Mouse (Mus musculus) cerebellum, adult (tissue): ENCODE data around the gene Siva1.

ENCODE experiments used
- ATAC-seq: cut with Nextera tagmentation; 2 replicates; pipeline ENCODE4 v1.9.2; 2017; ENCODE audit warnings: mild to moderate bottlenecking, moderate library complexity, mixed read lengths; ENCODE audit not compliant: insufficient number of reproducible peaks, low FRiP score, low TSS enrichment

The Siva1 gene

DNA sequence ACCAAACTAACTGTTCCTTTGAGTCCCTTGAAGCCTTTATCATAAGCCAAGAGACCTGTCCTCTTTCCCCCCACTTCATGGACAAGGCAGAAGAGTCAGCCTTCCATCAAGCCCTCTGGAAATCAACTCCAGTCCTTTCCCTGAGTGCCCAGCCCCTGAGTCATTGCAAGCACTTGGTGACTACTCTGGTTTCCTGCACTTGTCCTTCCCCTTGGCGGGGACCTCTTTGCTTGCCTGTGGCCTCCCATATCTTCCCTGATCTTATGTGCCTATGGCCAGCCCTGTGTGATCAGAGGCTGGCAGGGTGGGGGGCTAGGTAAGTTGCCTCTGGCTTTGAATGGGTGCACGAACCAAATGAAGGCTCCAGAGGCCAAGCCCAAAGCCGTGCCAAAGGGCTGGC lies 22.6 kb upstream of the Siva1 start:
- ATAC-seq = no peak

DNA sequence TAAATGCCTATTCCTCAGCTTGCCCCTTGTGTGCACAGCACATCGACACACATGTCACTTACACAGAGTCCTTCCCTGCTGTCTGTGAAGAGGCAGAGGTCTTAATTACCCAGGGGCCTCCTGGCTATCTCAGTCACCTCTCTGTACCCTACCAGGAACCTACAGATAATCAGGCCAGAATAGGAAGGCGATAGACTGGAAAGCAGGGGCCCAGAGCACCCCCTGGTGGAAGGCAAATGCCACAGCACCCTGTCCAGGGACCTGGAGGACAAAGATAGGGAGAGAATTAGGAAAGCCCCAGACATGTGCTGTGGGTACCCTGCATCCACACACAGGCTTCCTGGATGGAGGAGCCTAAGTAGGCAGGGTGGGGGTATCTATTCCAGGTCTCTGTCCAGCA lies 20.7 kb upstream of the Siva1 start:
- 0 out of 2 replicates have a peak, but pooled peaks have one; percentile 9 for ATAC-seq

DNA sequence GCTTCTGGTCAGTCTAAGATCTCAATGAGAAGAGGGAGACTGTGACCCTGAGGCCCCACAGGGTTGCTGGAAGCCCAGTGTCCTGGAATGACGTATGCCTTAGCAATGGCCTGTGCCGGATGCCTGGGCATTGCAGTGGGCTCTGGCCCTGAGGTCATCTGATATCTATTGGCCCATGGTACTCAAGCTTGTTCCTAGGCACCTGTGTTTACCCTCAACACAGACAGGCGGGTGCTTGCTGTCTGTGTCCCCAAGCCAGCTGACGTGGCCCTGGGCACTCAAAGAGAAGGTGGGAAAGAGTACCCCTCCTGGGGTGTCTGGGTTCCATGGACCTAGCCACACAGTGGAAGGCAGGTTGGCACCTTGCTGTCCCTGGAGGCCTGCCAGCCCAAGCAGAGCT lies 18.8 kb upstream of the Siva1 start:
- no peak for ATAC-seq

DNA sequence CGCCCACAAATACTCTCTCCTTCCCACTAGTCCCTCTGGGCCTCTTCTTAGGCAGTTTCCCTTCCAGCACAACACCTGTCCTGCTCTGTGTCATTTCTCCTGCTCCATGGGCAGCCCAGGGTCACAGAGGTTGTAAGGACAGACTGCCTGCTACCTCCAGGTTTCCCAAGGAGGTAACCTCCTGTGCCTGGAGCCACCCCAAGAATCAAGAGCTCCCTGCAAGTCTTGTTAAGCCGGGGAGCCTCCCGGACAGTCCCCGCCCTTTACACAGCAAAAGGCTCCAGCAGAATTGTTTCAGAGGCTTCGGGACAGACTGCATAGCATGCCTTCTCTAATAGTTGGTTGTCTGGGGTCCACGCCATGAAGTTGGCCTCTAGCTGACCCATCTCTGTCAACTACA lies 18.0 kb upstream of the Siva1 start:
- no peak for ATAC-seq

DNA sequence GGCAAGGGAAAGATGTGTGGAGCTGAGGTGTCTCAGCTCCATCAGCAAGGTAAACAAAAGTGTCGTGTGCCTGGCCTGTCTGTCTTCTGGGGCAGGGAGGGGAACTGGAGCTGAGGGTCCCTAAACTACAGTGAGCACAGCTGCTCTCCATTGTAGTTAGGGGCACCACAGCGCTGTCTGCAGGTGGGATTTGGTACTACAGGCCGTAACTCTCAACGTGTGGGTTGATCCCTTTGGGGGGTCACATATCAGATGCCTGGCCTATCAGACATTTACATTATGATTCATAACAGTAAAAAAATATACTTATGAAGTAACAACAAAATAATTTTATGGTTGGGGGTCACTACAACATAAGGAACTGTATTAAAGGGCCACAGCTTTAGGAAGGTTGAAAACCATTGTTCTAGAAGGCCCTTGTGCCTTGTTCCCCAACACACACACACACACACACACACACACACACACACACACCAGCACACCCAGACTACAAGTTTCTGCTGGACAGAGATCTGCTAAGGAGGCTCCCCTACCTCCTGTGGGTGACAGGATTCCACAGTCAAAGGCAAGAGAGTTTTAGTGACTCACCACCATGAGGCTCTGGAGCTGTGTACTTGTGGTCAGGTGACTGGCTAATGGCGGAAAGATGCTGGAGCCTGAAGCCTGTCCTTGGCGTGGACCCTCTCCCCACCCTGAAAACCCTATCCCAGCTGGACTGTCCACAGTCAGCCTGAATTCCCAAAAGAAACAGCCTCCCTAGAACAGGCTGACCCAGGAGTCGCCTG lies 17.2 kb upstream of the Siva1 start:
- no peak for ATAC-seq

DNA sequence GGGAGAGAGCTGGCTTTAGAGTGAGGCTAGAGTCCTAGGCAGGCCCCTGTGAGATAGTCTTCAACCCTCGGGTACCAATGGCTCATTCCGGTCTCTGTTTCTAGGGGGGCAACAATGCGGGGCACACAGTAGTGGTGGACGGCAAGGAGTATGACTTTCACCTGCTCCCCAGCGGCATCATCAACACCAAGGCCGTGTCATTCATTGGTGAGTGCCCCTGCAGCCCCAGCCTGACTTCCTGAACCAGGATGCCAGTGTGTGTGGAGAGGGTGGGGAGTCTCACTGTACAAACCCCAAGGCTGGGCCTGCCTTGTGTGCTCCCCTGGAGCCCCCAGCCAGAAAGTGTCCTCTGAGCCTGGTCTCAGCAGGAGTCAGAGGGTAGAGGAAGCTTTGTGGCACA lies 16.3 kb upstream of the Siva1 start:
- no peak for ATAC-seq

DNA sequence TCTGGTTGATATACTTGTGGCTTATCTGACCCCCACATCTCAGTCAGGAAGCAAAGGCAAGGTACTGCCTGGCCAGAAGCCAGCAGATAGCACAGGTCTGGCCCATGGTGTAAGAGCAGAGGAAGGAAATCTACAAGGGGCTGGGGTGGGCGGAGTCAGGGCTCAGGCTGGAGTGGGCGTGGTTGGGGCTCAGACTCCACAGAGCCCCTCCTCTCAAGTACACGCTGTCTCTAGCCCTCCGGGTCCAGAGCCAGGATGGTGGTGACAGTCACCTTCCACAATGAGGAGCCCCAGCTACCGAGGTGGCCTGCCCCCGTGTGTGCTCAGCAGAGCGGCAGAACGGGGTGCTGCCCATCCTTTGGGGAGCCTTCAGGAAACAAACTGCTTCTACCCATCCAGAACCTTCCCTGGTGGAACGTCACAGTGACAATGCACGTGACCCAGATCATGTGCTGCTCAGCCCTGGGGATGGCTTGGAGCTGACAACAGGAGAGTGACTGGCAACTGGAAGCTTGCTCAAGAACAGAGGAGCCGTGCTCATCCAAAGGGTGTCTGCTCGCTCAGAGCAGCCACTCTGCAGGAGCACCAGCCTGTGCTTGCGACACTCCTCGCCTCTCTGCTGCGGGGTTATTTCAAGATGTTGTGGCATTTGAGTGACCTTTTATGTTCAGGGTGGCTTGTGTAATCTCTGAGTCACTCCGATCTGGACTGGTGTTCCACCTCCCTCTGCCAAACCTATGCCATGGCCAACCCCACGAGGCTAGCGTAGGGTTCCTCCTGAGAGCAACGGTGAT lies 15.4 kb upstream of the Siva1 start:
- ATAC-seq = peak; percentile 21; the same call in 1 of the 2 replicates

DNA sequence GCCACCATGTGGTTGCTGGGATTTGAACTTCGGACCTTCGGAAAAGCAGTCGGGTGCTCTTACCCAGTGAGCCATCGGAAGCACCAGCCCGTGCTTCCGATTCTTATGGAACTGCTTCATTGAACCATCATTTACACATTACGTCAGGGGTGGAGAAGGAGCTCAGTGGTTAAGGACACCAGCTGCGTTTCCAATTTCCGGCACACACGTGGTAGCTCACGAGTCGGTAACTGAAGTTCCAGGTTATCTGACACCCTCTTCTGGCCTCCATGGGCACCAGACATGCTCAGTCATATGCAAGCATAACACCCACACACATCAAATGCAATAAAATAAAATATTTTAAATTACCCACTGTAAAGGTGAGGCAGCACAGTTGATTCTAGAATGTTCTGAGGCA lies 14.4 kb upstream of the Siva1 start:
- ATAC-seq = no peak

DNA sequence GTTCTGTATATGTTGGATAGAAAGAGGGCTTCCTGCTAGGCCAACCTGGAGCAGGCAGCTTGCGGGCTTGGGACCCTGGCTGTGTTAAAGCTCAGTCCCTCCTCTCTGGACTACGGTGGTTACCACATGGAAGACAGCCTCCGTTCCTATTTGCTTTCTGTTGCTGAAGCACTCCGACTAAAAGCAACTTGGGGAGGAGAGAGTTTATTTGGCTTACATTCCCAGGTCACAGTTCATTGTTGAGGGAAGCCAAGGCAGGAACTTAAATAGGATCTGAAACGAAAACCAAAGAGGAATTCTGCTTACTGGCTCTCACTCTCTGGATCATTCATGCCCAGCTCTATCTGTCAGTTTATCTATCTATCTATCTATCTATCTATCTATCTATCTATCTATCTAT lies 13.7 kb upstream of the Siva1 start:
- no peak for ATAC-seq

DNA sequence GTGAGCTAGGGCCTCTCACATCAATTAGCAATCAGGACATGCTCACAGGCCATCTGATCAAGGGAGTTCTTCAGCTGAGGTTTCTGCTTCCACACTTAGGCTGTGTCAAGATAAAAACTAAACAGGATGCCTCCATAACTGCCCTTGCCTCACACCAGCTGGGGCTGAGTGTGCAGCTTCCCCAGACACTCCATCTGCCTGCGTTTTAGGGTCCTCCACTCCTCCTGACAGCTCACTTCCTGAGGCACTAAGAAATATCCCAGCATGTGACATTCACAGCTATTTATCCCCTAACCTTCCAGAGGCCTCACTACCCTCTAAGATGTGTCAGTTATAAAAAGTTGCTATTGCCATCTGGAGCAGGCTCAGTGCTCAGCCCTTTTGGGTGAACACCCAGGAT lies 13.0 kb upstream of the Siva1 start:
- no peak for ATAC-seq

DNA sequence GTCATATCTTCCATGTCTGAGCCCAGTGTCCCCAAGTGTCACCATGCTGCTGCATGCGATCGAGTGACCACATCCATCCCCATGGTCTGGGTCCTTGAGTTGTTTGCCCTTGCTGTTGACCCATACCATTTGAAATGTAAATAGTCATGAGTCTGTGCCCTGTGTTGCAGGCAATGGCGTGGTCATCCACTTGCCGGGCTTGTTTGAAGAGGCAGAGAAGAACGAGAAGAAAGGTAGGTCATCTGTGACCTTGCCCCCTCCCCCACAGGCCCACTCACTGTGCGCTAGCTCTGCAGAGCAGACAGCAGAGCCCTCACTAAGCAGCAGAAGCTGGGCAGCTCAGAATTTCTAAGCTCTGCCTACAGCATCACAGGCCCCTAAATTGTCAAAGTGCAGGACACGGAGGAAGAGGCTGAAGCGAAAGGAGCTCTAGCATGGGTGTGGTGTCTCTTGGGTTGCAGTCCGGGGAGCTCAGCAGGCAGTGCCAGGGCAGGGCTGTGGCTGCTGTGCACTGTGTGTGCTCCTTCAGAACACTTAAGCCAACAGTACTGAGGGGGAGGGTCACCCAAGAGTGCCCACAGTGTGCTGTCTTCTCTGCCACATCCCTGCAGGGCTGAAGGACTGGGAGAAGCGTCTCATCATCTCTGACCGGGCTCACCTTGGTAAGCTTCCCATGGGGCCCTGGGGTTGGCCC lies 12.2 kb upstream of the Siva1 start:
- no peak for ATAC-seq

DNA sequence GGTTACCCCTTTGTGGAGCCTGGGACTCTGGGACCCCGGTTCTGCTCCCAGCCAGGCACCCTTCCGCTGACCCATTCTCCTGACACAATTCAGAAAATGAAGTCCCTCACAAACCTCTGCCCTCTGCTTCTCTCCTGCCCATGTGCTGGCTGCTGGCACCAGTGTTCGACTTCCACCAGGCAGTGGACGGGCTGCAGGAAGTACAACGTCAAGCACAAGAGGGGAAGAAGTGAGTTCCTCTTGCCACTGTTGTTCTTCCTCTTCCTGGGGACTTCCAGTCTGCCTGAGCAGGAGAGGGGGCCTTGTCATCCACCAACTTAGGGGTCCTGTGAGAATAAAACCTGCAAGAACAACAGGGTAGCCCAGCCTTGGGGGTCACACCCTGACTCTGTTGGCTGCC lies 11.6 kb upstream of the Siva1 start:
- no peak for ATAC-seq

DNA sequence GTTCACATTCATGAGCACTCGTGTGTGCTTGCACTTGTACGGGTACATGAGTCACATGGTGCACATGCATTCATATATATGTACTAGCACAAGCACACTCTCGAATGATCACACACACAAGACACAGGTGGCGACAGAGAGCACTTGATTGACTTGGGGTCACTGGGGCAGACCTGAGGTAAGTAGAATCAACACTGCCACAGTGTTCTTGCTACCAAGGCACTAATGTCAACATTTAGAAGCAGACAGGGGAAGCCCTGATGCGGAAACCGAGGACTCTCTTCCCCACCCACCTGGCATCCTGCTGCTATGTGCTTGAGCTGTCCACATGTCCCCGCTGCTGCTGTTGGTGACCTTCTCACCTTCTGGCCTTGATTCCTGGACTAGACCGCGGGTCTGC lies 10.8 kb upstream of the Siva1 start:
- no peak for ATAC-seq

DNA sequence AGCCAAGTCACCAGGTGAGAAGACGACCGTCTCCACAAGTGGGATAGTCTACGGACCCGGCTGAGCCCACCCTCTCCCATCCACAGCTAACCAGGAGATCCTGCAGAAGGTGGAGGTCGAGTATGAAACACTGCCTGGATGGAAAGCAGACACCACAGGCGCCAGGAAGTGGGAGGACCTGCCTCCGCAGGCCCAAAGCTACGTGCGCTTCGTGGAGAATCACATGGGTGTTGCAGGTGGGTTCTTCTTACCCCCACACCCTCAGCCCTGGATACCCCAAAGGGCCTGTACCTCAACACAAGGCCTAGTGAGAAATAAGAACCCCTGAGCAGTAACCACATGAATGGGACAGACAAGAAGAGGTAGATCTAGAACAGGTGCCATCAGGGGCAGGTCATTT lies 5.0 kb upstream of the Siva1 start:
- no peak for ATAC-seq

DNA sequence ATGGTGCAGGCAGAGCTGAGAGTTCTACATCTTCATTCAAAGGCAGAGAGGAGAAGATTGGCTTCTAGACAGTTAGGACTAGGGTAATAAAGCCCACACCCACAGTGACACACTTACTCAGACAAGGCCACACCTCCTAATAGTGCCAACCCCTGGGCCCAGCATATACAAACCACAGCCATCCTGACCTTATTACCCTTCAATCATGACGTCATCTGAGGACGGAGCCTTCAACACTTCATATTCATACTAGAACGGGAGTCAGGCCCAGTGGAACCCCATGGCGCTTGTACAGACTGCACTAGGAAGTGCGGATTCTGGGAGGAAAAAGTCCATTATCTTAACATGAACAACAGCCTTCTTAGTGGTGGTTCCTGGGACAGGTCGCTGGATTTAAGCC lies 1.4 kb upstream of the Siva1 start:
- no peak for ATAC-seq

DNA sequence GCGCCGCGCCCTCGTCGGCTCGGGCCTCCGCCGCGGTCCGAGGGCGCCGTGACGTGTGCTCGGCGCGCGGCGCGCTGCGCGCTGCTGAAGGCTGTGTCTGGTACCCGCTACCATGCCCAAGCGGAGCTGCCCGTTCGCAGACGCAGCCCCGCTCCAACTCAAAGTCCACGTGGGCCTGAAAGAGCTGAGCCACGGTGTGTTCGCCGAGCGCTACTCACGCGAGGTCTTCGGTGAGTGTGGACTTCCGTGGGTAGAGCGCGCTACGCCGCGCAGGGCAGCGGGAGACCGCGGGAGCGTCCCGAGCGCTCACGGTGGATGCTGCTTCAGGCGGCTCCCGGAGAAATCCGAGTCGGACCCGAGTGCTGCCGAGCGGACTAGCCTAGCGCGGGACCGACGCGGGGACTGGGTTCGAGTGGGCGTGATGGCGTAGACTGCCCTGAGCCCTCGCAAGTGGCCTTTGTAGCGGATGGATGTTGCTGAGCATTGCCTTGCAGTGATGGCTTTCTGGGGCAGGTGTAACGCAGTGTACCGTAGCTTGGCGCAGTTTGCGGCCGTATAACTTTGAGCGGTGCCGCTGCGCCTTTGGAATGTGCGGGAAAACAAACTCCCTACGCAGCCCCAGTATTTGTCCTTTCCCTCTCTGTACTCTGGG lies 502 bp downstream of the Siva1 start:
- ATAC-seq = no peak; the same call in none of the 2 replicates

DNA sequence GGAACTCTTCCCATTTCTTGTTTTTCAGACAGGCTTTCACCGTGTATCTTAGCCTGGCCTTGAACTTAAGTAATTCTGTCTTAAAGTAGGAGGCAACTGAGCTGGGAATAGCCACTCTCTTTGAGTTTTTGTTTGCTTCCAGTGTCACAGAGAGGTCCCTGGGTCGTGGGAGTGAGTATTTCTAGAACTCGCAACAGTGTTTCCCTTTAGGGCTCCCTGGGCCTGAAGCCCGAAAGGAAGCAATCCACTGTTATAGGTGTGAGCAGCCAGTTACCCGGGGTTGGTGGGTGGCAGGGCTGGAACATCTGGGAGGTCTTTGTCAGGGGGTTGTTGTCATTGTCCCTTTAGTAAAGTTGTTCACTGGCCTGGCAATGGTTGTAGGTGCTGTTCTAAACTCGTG lies 1.7 kb downstream of the Siva1 start:
- no peak for ATAC-seq

DNA sequence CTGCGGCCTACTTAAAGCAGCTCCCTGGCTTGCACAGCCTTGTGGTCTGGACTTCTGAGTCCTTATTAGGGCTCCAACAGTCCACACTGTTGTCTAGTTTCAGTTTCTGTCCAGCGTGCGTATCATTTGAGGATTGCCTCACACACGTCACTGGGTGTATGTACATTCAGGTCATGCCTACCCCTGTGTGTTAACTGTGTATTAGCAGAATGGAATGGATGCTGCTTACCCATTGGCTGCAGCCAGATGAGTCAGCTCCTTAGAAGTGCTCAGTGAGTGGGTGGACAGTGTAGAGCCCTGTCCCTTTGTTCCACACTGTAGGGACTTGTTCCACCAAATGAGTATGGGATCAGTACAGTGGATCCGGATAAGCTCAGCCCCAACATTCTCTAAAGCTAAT lies 3.6 kb downstream of the Siva1 start:
- ATAC-seq = no peak

DNA sequence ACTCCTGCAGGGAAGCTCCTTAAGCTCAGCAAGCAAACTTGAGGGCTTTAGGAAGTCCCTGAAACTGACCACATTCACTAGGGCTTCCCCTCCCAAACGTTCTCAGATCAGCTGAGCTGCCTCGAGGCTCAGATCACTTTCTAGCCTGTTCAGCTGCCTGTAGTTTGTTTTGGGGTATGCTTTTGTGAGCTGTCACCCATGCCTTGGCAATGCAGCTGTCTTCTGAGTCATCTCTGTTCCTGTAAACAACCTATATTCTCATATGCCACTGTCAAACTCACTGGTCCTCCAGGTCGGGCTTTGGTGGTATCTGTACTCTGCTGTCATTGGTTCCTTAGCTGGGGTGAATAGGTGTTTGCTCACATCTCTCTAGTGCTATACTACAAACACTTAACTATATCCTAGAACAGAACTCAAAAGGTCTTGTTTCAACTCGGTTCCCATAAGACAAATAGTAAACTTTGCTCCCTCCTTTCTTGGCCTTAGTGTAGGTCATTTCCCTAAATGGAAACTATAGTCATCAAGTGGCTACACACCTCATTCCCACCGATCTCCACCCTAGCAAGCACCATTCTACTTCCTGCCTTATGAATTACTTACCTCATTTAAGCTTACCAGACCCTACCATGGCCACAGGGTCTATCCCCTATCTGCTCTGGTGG lies 7.4 kb downstream of the Siva1 start:
- no peak for ATAC-seq

DNA sequence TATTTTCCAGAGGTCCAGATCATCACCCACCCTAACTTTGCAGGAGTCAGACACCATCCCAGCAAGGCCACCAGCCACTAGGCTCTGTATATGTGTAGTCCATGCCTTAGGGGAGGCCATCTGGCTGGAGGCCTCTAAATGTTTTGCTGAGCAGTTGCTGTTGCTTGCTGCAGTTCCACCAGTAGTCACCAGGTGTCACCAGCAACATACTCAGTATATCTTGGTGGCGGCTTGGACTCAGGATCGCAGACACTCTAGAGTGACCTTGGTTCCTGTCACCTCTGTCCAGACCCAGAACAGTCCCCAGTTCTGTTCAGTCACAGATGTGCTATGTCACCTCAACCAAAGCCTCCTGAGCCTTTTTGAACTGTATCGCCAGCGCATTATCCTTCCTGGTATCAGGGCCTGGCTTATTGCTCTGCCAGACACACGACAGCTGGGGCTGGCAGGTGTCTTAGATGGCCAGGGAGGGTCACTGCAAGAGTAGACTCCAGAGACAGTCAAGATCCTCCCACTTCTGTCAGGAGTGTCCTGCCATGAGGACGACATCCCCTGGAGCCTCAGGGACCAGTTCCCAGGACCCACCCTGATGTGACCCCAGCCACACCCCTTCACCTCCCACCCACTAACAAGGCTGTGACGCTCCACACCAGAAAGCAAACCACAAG lies 8.8 kb downstream of the Siva1 start:
- peak; percentile 54 for ATAC-seq
